Mouse (Mus musculus): ENCODE results near the gene Plch2.

Gene Plch2

DNA sequence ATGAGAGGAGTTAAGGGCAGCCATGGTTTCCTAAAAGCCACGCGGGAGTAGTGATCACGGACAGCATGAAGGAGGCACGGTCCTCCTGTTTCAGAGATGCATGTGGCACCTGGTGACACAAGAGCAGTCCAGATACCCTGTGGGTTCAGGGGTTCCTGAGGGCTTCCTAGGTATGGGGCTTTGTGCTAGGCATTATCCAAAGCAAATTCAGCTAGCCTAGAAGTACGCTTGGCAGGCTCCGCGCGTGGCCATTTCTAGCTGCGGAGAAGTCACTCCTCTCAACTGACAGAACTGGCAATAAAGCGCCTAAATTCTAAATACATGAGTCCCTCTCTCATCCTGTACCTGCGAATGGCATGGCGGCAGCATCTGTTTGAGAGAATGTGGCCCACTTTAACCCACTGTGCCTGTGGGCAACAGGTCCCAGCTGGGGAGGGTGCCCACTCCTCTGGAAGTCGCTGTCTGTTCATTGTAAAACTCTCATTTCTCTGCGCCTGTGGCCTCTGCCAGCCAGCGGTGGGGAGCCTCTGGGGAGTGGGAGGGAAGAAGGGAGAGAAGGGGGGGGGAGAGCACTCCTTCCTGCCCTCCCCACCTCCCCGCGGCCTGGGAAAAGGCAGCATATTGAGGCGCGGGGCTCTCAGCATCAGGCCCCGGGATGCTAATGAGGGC, 96.4 kb downstream of the Plch2 start:
- no peak for DNase-seq (ENCODE audit: low spot score in 2 of 2)

- DNase-seq (ENCODE audit: low spot score in 2 of 2) = no peak
Observed at GRCm38 (mm10) chr4:154958621-154959020, 98.0 kb downstream of the Plch2 start.

DNA sequence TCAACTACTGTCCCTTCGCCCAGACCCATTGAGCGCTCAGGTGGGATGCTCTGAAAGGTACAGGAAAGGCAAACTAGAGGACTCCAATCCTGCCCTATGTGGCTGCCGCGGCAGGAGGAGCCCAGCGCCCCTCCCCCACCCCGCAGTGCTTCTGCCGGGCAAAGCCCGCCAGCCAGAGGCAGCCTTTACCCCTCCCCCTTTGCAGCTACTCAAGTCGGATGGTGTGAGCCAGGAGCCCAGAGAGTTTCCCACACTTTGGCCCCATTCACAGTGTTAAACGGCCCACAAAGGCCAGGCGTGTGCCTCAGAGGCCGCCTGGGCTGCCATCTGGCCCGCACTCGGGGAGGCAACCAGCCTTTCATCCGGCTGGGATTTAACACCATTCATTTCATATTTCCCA, 98.4 kb downstream of the Plch2 start:
- no peak for DNase-seq (ENCODE audit: low spot score in 2 of 2)

DNA sequence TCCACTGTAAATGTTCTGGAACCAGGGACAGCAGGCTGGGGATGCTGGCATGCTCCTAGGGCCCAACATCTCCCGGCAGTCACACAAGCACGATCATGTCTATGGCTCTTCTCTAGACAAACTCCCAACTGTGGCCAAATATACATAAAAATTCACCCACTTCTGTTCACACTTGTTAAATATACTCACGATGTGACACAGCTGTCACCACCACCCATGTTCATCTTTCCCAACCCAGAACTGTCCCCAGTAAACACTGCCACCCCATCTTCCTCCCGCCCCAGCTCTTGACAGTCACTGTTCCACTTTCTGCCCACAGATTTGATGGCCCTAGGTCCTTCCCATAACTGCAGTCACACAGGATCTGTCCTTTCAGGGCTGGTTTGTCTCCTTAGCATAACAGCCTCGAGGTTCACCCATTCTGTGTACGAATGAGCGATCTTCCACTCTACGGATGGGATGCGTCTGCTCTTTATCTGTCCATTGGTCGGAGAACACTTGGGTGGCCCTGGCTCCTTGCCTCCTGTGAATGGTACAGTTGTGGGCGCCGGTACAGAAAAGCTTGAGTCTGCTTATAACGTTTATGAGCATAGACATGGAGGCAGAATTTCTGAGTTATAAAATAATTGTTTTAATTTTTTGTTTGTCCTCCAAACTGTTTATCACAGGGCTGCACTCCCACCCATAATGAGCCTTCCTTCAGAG, 99.1 kb downstream of the Plch2 start:
- DNase-seq (ENCODE audit: low spot score in 2 of 2) = no peak

- DNase-seq (ENCODE audit: low spot score in 2 of 2) = no peak
Observed at GRCm38 (mm10) chr4:154956604-154957003, 100.0 kb downstream of the Plch2 start.

DNA sequence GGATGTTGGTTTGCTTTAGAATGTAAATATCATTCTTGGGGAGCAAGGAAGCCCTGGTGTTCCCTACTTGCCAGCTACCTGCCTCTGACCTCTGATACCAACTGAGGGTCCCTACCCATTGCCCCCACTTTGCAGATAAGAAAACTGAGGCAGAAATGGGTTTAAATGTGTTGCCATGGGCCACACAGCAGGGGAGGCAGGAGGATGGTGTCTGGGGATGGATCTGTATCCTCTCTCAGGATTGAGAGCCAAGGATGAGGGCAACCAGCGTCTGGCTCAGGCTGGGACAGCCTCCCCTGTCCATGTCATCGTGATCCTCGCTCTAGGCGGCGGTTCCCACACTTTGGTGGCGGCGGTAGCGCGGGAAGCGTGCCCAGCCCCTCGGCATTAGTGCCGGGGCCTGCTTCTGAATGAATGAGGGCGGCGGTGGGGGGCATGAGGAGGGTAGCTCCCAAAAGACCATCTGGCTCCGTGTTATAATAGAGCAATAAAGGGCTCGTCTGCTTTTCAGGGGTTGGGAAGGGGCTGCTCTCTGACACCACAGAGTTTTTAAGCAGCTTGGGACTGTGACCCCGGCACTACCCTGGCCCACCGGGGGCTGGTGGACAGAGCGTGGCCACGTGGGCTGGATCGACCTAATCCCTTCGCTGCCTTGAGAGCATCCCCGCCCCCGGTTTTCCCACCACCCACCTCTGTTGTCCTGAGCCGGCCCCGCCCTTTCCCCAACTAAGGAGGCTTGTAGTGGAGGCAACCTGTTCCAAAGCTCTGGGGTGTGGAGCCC, 103.9 kb downstream of the Plch2 start:
- DNase-seq (ENCODE audit: low spot score in 2 of 2) = no peak

GRCm38 (mm10) chr4:154949589-154949982, 107.0 kb downstream of the Plch2 start:
- DNase-seq (ENCODE audit: low spot score in 2 of 2) = no peak

- DNase-seq (ENCODE audit: low spot score in 2 of 2) = no peak
Observed at GRCm38 (mm10) chr4:154948940-154949588, 107.5 kb downstream of the Plch2 start.

DNA sequence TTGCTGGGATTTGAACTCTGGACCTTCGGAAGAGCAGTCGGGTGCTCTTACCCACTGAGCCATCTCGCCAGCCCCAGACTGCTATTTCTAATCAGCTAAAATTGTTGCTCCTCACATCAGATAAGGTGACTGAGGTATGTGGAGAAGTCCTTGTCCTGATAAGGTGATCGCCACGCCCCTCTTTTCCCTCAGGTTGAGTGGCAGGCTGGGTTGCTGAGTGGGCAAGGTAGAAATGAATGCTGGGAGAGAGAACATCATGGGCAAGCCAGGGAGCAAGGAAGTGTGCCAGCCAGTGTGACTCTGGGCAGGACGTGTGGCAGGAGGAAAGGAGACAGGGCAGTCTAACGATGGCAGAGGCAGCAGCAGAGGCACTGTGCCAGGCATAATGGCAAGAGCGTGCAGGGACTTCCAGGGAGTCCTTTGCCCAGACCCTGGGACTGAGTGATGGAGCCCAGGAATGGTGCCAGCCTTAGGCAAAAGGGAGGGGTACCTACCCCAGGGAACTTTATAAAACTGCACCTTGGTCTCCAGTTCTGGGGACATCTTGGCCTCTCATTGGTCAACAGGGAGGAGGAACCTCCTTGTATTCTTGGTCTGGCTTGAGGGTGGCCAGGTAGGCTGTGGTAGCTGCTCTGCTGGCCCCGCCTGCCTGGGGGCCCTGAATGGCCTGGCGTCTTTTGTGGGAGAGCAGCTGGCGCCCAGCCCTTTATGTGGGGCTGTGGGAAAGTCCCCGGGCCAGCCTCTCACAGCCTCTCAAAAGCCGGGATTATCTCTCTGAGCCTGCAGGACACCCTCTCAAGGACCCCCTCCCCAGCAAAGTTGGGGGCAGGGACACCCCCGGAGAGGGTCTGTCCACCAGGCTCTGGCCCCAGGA, 108.3 kb downstream of the Plch2 start:
- no peak for DNase-seq (ENCODE audit: low spot score in 2 of 2)

GRCm38 (mm10) chr4:154946319-154946718, 110.3 kb downstream of the Plch2 start:
- peak; percentile 40 to 58 for DNase-seq (ENCODE audit: low spot score in 2 of 2)

GRCm38 (mm10) chr4:154944121-154944590, 112.4 kb downstream of the Plch2 start:
- DNase-seq (ENCODE audit: low spot score in 2 of 2) = peak; percentile 43 to 67

DNA sequence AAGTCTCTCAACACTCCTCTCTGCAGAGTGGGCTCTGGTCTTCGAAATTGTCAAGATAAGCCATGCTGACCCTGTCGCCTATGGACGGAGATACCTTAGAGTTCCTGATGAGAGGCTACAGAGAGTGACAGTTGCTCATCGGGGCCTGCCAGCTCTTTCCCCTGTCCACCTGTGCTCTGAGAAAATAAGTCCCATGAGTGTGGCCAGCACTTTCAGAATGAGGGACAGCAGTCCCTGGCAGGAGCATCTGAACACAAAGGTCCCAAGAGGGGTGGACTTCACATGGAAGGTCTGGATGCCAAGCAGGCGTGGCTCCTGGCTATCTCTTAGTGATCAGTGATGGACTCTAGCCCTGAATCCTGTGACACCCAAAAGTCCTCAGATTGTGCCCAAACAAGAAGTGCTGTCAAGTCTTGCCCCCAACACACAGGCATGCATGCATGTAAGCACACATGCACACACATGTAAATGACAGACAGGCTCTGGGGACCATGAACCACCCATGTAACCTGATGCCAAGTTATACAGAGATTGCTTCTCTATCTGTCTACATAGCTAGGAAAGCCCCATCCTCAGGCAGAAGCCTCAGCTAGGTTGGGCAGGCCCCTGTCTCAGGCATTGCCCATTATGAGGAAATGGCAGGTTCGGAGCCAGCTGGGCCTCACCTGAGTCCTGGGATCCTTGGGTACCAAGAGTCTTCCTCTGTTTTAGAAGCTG, 113.1 kb downstream of the Plch2 start:
- no peak for DNase-seq (ENCODE audit: low spot score in 2 of 2)

DNA sequence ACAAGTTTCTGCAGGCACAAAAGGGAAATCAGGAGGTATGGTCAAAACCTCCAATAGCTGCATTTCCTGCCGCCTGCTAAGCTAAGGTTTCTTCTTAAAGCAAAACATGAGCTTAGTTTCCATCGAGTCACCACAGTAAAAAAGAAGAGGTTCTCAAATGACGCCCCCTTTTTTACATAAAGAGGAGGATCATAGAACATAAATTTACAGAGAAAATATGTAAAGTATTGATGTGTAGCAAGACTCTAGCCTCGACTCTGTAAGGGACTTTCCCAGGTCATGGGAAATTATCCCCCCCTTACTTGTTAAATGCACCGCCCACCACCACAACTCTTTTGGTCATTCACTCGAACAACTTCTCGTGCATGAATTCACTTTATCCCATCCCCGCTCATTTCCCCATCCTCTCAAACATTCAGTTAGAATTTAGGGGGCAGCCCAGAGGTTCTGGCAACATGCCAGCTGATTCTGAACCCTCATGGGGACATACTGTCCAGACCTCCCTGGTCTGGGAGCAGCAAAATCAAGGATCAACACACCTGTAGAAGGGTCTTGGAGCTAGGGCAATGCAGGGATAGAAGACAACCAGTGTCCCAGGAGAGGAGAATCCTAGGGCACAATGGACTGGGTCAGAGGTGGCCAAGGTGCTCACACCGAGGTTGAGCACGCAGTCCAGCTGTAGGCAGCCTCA, 113.8 kb downstream of the Plch2 start:
- no peak for DNase-seq (ENCODE audit: low spot score in 2 of 2)

- DNase-seq (ENCODE audit: low spot score in 2 of 2) = no peak
Observed at GRCm38 (mm10) chr4:154941831-154942230, 114.8 kb downstream of the Plch2 start.

- no peak for DNase-seq (ENCODE audit: low spot score in 2 of 2)
Observed at GRCm38 (mm10) chr4:154940156-154940555, 116.4 kb downstream of the Plch2 start.

- no peak for DNase-seq (ENCODE audit: low spot score in 2 of 2)
Observed at GRCm38 (mm10) chr4:154937746-154938145, 118.8 kb downstream of the Plch2 start.

GRCm38 (mm10) chr4:154936542-154937255, 119.9 kb downstream of the Plch2 start:
- no peak for DNase-seq (ENCODE audit: low spot score in 2 of 2)

- DNase-seq (ENCODE audit: low spot score in 2 of 2) = no peak
Observed at GRCm38 (mm10) chr4:154935788-154936187, 120.8 kb downstream of the Plch2 start.

DNA sequence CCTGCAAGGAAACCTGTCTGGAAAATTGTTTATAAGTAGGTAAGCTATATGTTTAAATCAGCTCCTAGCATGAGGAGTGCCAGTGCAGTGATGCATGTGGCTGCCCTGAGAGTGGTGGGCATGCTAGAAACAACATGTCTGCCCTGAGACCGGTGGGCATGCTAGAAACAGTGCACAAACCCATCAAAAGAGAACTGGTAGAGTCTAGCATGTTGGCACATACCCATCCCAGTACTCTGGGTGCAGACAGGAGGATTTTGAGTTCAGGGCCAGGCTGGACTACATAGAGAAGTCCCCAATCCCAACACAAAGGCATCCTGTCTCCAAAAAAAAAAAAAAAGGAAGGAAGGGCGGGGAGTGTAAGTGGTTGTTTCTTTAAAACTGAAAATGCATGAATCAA, 121.8 kb downstream of the Plch2 start:
- no peak for DNase-seq (ENCODE audit: low spot score in 2 of 2)

Measured in urinary bladder, adult 18-20 months (tissue).